Mouse (Mus musculus) ovary, postnatal 14 days (tissue): Measurements from ENCODE around the gene Fbxo42.
"Not testable (repeated sequence)": the region's sequence is repeated elsewhere in the genome, so short reads cannot be mapped to it uniquely, and the experiment has no call there.

Source experiments
- DNase-seq: peaks from one replicate; pipeline ENCODE4 v3.0.0; 2022; ENCODE audit warnings: low spot score

Fbxo42 gene

GRCm38 (mm10) chr4:141136126-141136525, 11.6 kb upstream of the Fbxo42 start:
- no peak for DNase-seq

GRCm38 (mm10) chr4:141137740-141138139, 10.0 kb upstream of the Fbxo42 start:
- DNase-seq = not testable (repeated sequence)

- no peak for DNase-seq
These were observed 9.1 kb upstream of the Fbxo42 start for GRCm38 (mm10) chr4:141138425-141139115.

GRCm38 (mm10) chr4:141139116-141139970, 8.4 kb upstream of the Fbxo42 start, which contains the start of gene Szrd1:
Gene Szrd1, minus strand, starts transcription at chr4:141139775.
- peak; percentile 97 for DNase-seq

GRCm38 (mm10) chr4:141140354-141140753, 7.4 kb upstream of the Fbxo42 start:
- DNase-seq = not testable (repeated sequence)

- no peak for DNase-seq
These were observed 6.7 kb upstream of the Fbxo42 start for GRCm38 (mm10) chr4:141140967-141141366.

- DNase-seq = peak; percentile 68
These were observed 5.4 kb upstream of the Fbxo42 start for GRCm38 (mm10) chr4:141142285-141142811.

GRCm38 (mm10) chr4:141145124-141145523, 2.6 kb upstream of the Fbxo42 start:
- DNase-seq = not testable (repeated sequence)

GRCm38 (mm10) chr4:141146491-141147033, 1.2 kb upstream of the Fbxo42 start:
- no peak for DNase-seq

- DNase-seq = no peak
These were observed 492 bp downstream of the Fbxo42 start for GRCm38 (mm10) chr4:141148009-141148801.

- DNase-seq = no peak
These were observed 1.4 kb downstream of the Fbxo42 start for GRCm38 (mm10) chr4:141149116-141149515.

GRCm38 (mm10) chr4:141157485-141157884, 9.8 kb downstream of the Fbxo42 start:
- no peak for DNase-seq

GRCm38 (mm10) chr4:141158609-141159008, 10.9 kb downstream of the Fbxo42 start:
- DNase-seq = no peak

- DNase-seq = no peak
These were observed 11.4 kb downstream of the Fbxo42 start for GRCm38 (mm10) chr4:141159093-141159492.

GRCm38 (mm10) chr4:141159666-141160065, 12.0 kb downstream of the Fbxo42 start:
- DNase-seq = no peak

- no peak for DNase-seq
These were observed 12.5 kb downstream of the Fbxo42 start for GRCm38 (mm10) chr4:141160193-141160592.

- no peak for DNase-seq
These were observed 14.0 kb downstream of the Fbxo42 start for GRCm38 (mm10) chr4:141161699-141162208.

- DNase-seq = no peak
These were observed 16.0 kb downstream of the Fbxo42 start for GRCm38 (mm10) chr4:141163729-141164128.

GRCm38 (mm10) chr4:141165744-141166292, 18.1 kb downstream of the Fbxo42 start:
- DNase-seq = no peak

- no peak for DNase-seq
These were observed 19.4 kb downstream of the Fbxo42 start for GRCm38 (mm10) chr4:141167156-141167555.

GRCm38 (mm10) chr4:141172121-141172520, 24.4 kb downstream of the Fbxo42 start:
- DNase-seq = no peak
